Mouse (Mus musculus) urinary bladder, postnatal 25 days (tissue): ENCODE results near the gene Rcc2.
A peak's percentile ranks its signal among the peaks of the same experiment; 100 is the strongest.

Experiments used
- DNase-seq: peaks from one replicate; pipeline ENCODE4 v3.0.0; 2022; ENCODE audit warnings: low spot score

The Rcc2 gene

GRCm38 (mm10) chr4:140711360-140711759 is 11.0 kb downstream of the Rcc2 start:
- no peak for DNase-seq

GRCm38 (mm10) chr4:140713480-140714365 is 13.4 kb downstream of the Rcc2 start:
- DNase-seq = peak; percentile 84

GRCm38 (mm10) chr4:140714586-140714985 is 14.2 kb downstream of the Rcc2 start:
- DNase-seq = no peak

- no peak for DNase-seq
These were observed 16.7 kb downstream of the Rcc2 start for GRCm38 (mm10) chr4:140716994-140717393.

GRCm38 (mm10) chr4:140718436-140718835 is 18.1 kb downstream of the Rcc2 start:
- DNase-seq = no peak

GRCm38 (mm10) chr4:140720091-140720490 is 19.8 kb downstream of the Rcc2 start:
- no peak for DNase-seq

- DNase-seq = no peak
These were observed 21.7 kb downstream of the Rcc2 start for GRCm38 (mm10) chr4:140721968-140722490.

GRCm38 (mm10) chr4:140722710-140723109 is 22.4 kb downstream of the Rcc2 start:
- no peak for DNase-seq

GRCm38 (mm10) chr4:140723192-140723591 is 22.9 kb downstream of the Rcc2 start:
- no peak for DNase-seq

GRCm38 (mm10) chr4:140723801-140724200 is 23.5 kb downstream of the Rcc2 start:
- no peak for DNase-seq

- DNase-seq = no peak
These were observed 24.4 kb downstream of the Rcc2 start for GRCm38 (mm10) chr4:140724739-140725138.

- no peak for DNase-seq
These were observed 26.6 kb downstream of the Rcc2 start for GRCm38 (mm10) chr4:140726907-140727306.

GRCm38 (mm10) chr4:140731654-140732053 is 31.3 kb downstream of the Rcc2 start:
- DNase-seq = no peak

- no peak for DNase-seq
These were observed 32.5 kb downstream of the Rcc2 start for GRCm38 (mm10) chr4:140732871-140733270.

GRCm38 (mm10) chr4:140740655-140741054 is 40.3 kb downstream of the Rcc2 start:
- DNase-seq = no peak

- DNase-seq = no peak
These were observed 41.1 kb downstream of the Rcc2 start for GRCm38 (mm10) chr4:140741401-140741800.

- DNase-seq = no peak
These were observed 42.2 kb downstream of the Rcc2 start, which contains the start of gene Padi6 for GRCm38 (mm10) chr4:140742543-140742942. Padi6 (minus strand) TSS chr4:140742643.

- DNase-seq = no peak
These were observed 42.7 kb downstream of the Rcc2 start for GRCm38 (mm10) chr4:140743086-140743485.

- peak; percentile 37 for DNase-seq
These were observed 44.3 kb downstream of the Rcc2 start for GRCm38 (mm10) chr4:140744654-140745053.

GRCm38 (mm10) chr4:140747978-140748377 is 47.6 kb downstream of the Rcc2 start:
- DNase-seq = no peak

- DNase-seq = no peak
These were observed 50.0 kb downstream of the Rcc2 start for GRCm38 (mm10) chr4:140750328-140750727.

- no peak for DNase-seq
These were observed 53.0 kb downstream of the Rcc2 start for GRCm38 (mm10) chr4:140753366-140753765.

- DNase-seq = no peak
These were observed 55.5 kb downstream of the Rcc2 start for GRCm38 (mm10) chr4:140755811-140756210.

- DNase-seq = no peak
These were observed 61.3 kb downstream of the Rcc2 start for GRCm38 (mm10) chr4:140761601-140762000.
